Mouse (Mus musculus) G1E (cell line): ENCODE data around the gene Sema3c.

Experiments
- CTCF ChIP-seq: IDR thresholded peaks from 2 replicates; pipeline ENCODE4 v1.5.1; 2012; ENCODE audit warnings: low read depth, low read length, inconsistent platforms, mixed read lengths
- GATA1 ChIP-seq: IDR thresholded peaks from 2 replicates; pipeline ENCODE4 v1.6.1; 2012; ENCODE audit warnings: borderline replicate concordance, low read length, inconsistent platforms, mixed read lengths
- GATA2 ChIP-seq: IDR thresholded peaks from 2 replicates; pipeline ENCODE4 v1.6.1; 2012; ENCODE audit warnings: low read depth, low read length, inconsistent platforms, borderline replicate concordance
- POLR2AphosphoS5 ChIP-seq: IDR thresholded peaks from 2 replicates; pipeline ENCODE4 v1.6.1; 2012; ENCODE audit warnings: low read depth, low read length, inconsistent platforms; ENCODE audit not compliant: insufficient replicate concordance

- no peak for TF ChIP-seq CTCF
- TF ChIP-seq POLR2AphosphoS5 = no peak
- TF ChIP-seq GATA1 = no peak
- no peak for TF ChIP-seq GATA2
Observed at GRCm38 (mm10) chr5:17575183-17575495, 1.1 kb downstream of the Sema3c start.
